Mouse (Mus musculus) embryonic fibroblast, embryonic 13.5 days (primary cell): ENCODE data around the gene Aplp1. TPM values are rescaled to one million over a fixed set of nuclear protein-coding genes. Genes with fewer than 3 reads are reported as not detected.

ENCODE experiments used
- H3K27ac ChIP-seq: 2 replicates; pipeline ENCODE4 v1.5.1; 2012; ENCODE audit warnings: low read length, control low read depth, inconsistent platforms; ENCODE audit not compliant: insufficient read depth
- H3K4me1 ChIP-seq: 2 replicates; pipeline ENCODE4 v1.6.1; 2011; ENCODE audit warnings: low read length; ENCODE audit not compliant: control insufficient read depth, insufficient read depth
- H3K4me3 ChIP-seq: 2 replicates; pipeline ENCODE4 v1.5.1; 2011; ENCODE audit warnings: mild to moderate bottlenecking, control low read depth, low read length; ENCODE audit not compliant: insufficient read depth
- CTCF ChIP-seq: IDR thresholded peaks from 2 replicates; pipeline ENCODE4 v1.5.1; 2011; ENCODE audit warnings: mild to moderate bottlenecking, control low read depth, low read length, moderate library complexity, borderline replicate concordance; ENCODE audit not compliant: insufficient read depth
- POLR2A ChIP-seq: IDR thresholded peaks from 2 replicates; pipeline ENCODE4 v1.6.1; 2011; ENCODE audit warnings: low read depth, mild to moderate bottlenecking, control low read depth, low read length, moderate library complexity
- polyA plus RNA-seq: library from polyadenylated mRNA; stranded (reverse); fragments of >200 nt; gene quantifications from 2 replicates; pipeline ENCODE4 v1.2.4, GENCODE M21; 2011; ENCODE audit warnings: low read depth; ENCODE audit not compliant: missing spikeins, insufficient read length

Gene Aplp1
- polyA plus RNA-seq, 1 experiment = 34.2 TPM

- Histone ChIP-seq H3K4me1 (no peaks in the 10 kb centered on the region), H3K27ac (no peak overlapping the region), H3K4me3 (no peak overlapping the region)
- TF ChIP-seq CTCF (no peak), POLR2A (no peak)
These were observed 19.5 kb upstream of the Aplp1 start for GRCm38 (mm10) chr7:30464816-30465300.

GRCm38 (mm10) chr7:30463996-30464395, 18.7 kb upstream of the Aplp1 start:
- no peak for TF ChIP-seq POLR2A
- H3K4me3 ChIP-seq = no peak overlapping the region
- no peak overlapping the region for H3K27ac ChIP-seq
- H3K4me1 ChIP-seq = no peaks in the 10 kb centered on the region

- Histone ChIP-seq H3K4me3 (no peak overlapping the region), H3K27ac (no peak overlapping the region), H3K4me1 (no peaks in the 10 kb centered on the region)
- TF ChIP-seq POLR2A (no peak), CTCF (no peak)
These were observed 18.2 kb upstream of the Aplp1 start for GRCm38 (mm10) chr7:30463568-30463967.

- no peak overlapping the region for H3K27ac ChIP-seq
- H3K4me1 ChIP-seq = no peaks in the 10 kb centered on the region
- H3K4me3 ChIP-seq = no peak overlapping the region
- no peak for TF ChIP-seq POLR2A
- TF ChIP-seq CTCF = no peak
These were observed 14.1 kb upstream of the Aplp1 start for GRCm38 (mm10) chr7:30459484-30459883.

GRCm38 (mm10) chr7:30457629-30458330, 12.4 kb upstream of the Aplp1 start, which contains the start of the genes Kirrel2 and Nphs1:
Gene Kirrel2, minus strand, starts transcription at chr7:30457690.
Gene Nphs1, plus strand, starts transcription at chr7:30458315.
- no peak within 1 kb of the TSS for H3K4me3 ChIP-seq
- no peaks in the 10 kb centered on the region for H3K4me1 ChIP-seq
- no peak within 1 kb of the TSS for H3K27ac ChIP-seq
- no peak for TF ChIP-seq CTCF
- TF ChIP-seq POLR2A = no peak

- no peak overlapping the region for H3K4me3 ChIP-seq
- H3K4me1 ChIP-seq = no peaks in the 10 kb centered on the region
- H3K27ac ChIP-seq = no peak overlapping the region
- TF ChIP-seq CTCF (no peak), POLR2A (no peak)
These were observed 11.7 kb upstream of the Aplp1 start for GRCm38 (mm10) chr7:30456911-30457628.

GRCm38 (mm10) chr7:30456487-30456886, 11.2 kb upstream of the Aplp1 start:
- no peaks in the 10 kb centered on the region for H3K4me1 ChIP-seq
- TF ChIP-seq POLR2A = no peak
- no peak for TF ChIP-seq CTCF
- no peak overlapping the region for H3K27ac ChIP-seq
- H3K4me3 ChIP-seq = no peak overlapping the region

GRCm38 (mm10) chr7:30454259-30454658, 8.9 kb upstream of the Aplp1 start:
- Histone ChIP-seq H3K27ac (no peak overlapping the region), H3K4me3 (no peak overlapping the region), H3K4me1 (no peaks in the 10 kb centered on the region)
- TF ChIP-seq POLR2A (no peak), CTCF (no peak)

GRCm38 (mm10) chr7:30453766-30454165, 8.4 kb upstream of the Aplp1 start:
- Histone ChIP-seq H3K4me3 (no peak overlapping the region), H3K27ac (no peak overlapping the region), H3K4me1 (no peaks in the 10 kb centered on the region)
- no peak for TF ChIP-seq POLR2A
- no peak for TF ChIP-seq CTCF

GRCm38 (mm10) chr7:30453327-30453726, 8.0 kb upstream of the Aplp1 start:
- TF ChIP-seq POLR2A = no peak
- TF ChIP-seq CTCF = no peak
- no peaks in the 10 kb centered on the region for H3K4me1 ChIP-seq

GRCm38 (mm10) chr7:30450241-30450640, 4.9 kb upstream of the Aplp1 start:
- Histone ChIP-seq H3K4me1 (no peaks in the 10 kb centered on the region), H3K4me3 (no peak overlapping the region), H3K27ac (no peak overlapping the region)
- TF ChIP-seq CTCF (no peak), POLR2A (no peak)

More at GRCm38 (mm10) chr7:30453327-30453726, 8.0 kb upstream of the Aplp1 start:
- no peak overlapping the region for H3K27ac ChIP-seq
- no peak overlapping the region for H3K4me3 ChIP-seq
